Mouse (Mus musculus): ENCODE measurements at regions not wholly inside any gene's neighbourhood (a gene's known extent, or its start where the extent isn't known, plus 50 kb on each side); places are given as distances from the start of the nearest gene placed in this dataset.
A peak's percentile ranks its signal among the peaks of the same experiment; 100 is the strongest.

DNA sequence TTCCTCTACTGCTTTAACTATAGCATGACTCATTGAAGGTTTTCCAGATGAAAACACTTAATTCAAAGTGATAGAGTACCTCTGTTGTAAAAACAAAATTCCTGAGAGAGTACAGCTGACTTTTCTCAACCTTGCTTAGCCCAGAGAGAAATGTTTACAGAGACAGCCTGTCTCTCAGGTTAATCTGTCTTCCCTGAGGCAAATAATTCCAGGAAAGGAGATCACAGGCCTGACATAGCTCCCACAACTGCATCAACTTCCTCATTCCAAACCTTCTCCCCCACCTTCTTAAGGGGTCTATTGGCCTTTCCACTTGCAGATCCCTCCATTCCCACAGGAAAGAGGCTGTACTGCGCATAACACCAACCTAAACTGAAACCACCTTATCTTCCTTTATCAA, 586.1 kb upstream of the Impad1 start:
- no peak for DNase-seq (ENCODE audit: low spot score in 2 of 2)

DNA sequence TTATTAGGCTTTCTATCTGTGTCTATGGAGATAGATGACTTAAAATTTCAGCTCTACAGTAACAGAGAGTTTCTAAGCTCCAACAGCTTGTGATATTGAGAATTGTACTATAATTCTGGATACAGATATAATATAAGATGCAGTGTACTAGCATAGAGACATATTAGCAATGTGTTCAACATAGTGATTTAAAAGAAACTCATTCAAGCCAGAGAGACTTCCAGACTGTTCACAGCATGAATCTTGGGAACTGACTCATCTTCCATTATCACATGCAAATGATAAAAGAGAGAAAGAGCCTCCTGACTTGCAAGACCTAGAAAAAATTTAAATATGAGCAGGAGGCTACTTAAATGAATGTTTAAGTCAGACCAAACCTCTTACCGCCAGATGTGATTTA, 565.1 kb upstream of the Impad1 start:
- DNase-seq (ENCODE audit: low spot score in 2 of 2) = no peak

DNA sequence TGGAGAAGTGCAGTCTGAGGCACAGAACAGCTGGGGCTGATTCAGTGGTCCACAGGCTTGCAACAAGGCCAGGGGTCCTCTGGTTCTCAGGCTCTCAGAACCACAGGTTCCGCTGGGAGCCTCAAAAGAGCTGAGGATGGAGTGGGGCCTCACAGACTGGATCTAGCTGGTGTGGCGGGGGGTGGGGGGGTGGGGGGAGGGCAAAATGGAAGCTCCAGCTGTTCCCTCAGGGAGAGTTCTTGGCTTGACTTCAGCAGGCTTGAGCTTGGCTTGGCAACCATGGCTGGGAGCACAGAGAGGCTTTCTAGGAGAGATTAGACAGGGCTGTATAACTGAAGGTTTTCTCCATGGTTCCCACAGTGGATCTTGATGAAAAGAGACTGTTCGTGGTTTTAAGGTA, 553.1 kb upstream of the Impad1 start:
- no peak for DNase-seq (ENCODE audit: low spot score in 2 of 2)

DNA sequence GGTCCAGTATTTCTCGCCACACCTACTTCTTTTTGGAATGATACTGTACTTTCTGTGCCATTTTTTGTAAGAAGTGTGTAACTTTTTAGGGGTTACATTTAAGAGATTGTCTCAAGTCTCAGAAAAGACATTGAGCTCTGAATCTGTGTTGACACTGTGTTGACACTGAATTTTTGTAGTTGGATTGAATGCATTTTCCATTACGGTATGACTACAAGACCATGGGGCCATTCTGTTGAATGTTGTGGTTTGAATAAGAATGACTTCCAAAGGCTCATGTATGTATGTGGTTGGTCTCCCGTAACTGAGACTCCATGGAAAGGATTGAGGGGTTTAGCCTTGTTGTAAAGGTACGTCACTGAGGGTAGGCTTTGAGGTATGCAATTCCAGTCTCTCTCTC, 551.6 kb upstream of the Impad1 start:
- no peak for DNase-seq (ENCODE audit: low spot score in 2 of 2)

DNA sequence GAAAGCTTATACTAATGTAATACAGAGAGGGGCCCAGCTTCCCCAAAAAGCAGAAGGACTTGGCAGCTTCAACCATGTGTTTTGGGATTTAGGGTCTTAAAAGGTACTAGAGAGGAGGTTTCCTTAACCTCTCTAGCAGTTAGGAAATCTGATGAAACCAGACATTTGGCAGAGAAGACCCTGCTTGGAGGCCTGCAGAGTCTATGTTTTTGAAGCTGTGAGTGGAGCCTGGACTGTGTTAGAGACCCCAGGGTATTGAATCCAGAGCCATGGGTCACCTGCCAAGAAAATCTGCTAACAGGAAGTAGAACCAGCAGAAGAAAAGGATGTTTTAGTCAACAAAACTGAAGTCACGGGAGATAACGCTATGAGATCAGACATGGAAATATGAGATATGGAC, 551.2 kb upstream of the Impad1 start:
- no peak for DNase-seq (ENCODE audit: low spot score in 2 of 2)

DNA sequence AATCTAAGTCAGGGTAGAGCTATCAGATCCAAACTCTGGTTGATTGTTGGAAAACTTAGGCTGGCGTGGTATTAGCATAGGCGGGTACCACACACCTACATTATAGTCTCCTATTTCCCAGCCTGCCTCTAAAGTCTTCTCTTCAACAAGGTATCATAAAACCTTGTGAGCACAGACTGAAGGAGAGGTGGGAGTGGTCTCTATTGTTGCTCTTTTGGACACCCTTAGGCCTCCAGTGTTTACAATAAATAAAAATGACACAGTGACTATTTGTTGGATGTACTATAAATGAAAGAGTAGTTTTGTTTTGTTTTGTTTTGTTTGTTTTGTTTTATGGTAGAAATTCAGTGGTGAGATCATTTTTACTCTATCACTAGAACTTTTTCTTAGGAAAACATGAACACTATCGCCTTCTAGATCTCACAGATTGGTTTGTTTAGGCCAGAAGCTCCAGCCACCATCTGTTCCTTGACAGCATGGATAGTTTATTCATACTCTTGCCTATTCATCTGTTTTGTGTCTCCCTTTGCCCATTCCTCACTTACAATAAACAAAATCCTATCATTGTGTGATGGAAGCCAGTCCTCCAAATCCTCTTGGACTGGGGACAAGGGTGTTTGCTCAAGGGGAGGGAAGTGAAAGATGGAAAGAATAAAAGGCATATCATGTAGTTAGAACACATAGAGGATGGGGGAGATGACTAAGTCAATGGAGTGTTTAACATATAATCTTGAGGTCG, 544.2 kb upstream of the Impad1 start:
- DNase-seq (ENCODE audit: low spot score in 2 of 2) = no peak

DNA sequence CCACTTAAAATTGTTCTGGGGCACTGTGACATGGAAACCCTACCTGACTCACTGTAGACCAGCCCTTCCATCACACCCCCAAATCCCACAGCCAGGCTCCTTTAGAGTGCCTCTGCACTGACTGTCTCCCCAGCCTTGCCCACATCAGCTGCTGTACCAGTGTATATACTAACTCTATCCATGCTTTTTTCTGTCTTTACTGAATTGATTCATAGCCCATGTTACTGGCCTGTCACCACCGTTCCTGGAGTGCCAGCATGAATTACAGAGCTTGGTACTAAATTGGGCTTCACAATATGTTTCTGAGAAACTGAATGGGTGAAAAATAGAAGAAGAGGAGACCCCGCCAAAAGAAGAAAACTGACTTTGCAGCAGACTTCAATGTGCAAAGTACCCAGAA, 541.9 kb upstream of the Impad1 start:
- DNase-seq (ENCODE audit: low spot score in 2 of 2) = no peak

DNA sequence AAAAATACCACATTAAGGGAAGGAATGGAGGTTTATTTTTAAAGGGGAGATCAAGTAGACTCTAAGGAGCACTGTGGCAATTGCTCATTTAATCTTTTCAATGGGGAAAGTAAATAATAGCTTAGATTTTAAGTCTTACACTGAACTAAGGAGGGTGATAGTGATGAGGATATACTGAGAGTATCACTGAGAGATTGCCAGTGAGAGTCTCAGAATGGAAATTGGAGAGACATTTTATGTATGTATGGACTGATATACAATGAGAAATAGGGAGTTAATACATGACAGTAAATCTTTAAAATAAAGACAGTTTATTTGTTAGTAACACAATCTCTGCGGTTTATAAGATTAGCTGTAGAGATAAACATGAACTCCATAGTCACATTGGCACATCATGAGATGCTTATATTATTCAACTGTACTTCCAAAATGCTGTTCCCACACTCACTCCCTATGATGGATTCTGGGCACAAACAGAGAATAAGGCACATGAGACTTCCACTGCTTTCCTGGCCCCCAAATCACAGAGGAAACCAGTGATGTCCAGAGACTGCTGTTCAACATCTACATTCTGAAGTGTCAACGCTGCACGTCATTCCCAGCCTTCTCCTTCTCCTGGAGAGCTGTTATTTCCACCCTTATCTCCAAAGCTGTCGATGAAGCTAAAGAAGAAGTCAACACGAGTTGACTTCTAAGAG, 535.5 kb upstream of the Impad1 start:
- DNase-seq (ENCODE audit: low spot score in 2 of 2) = no peak

DNA sequence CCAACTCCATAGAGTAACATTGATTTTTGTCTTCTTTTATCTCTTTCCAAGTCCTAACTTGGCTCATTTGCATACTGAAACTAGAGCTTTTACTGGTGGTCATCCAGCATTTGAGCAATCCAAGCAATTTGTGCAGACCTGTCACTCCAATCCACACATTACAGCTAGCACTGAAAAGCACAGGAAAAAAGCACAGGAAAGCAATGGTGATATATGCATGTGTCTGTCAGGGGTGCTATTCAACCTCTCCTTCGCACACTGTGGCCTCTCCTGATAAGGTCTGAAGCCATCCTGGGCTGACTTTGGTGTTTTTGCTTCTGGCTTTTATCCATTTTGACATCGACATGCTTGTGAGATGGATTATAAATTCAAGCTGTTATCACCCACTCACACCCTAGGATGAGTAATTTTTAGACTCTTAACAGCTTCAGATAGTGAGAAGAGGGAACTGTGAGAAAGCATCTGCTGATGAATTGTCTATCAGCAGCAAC, 534.1 kb upstream of the Impad1 start:
- peak; percentile 3 to 58 for DNase-seq (ENCODE audit: low spot score in 2 of 2)

DNA sequence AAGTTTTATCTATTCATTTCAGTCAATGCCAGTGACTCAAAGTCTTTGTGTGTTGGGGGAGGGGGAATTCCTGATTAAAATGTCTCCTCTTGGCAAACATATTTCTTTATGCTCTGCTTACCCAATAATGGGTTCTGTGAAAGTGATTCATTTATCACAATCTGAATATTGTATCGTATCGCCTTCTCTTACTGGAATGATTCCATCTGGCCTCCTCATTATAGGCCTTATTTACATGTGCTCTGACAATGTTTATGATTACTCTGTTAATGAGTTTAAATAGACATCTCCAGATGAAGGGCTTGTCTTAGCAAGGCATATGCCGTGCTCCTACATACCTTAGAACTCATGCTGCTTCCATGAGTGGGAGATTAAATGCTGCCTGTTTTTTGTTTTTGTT, 508.3 kb upstream of the Impad1 start:
- no peak for DNase-seq (ENCODE audit: low spot score in 2 of 2)

DNA sequence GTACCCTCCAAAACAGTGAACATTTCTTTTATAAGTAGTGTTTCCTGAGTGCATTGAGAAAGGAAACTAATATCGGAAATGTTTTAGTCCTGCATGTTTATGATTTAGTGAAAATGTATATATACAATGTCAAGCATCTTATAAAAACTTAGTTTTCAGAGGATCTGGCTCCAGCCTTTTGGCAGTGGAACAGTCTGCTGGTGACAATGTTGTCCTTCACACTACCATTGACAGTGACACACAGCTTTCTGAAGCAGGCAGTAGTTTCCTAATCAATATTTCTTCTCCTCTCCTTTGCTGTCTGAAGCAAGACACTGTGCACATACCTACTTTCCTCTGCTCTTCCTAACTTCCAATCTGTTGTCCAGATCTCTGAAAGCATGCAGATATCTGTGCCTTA, 507.9 kb upstream of the Impad1 start:
- DNase-seq (ENCODE audit: low spot score in 2 of 2) = no peak

DNA sequence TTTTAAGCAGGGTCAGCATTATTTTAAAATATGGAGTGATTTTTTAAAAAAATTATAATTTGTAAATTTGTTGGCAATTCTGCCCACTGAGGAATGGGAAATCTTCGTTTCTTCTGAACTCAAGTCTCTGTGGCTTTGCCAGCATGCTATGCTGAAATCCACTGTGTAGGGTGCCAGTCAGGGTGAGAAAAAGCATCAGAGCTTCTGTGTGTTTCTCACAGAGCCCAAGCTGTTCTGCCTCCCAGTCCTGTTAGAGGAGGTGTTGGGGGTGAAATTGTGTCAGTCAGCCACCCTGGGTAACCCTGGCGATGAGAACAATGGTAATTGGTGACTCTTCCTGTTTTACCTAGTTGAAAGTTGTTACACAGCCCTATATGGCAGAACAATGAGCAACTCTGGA, 506.1 kb upstream of the Impad1 start:
- no peak for DNase-seq (ENCODE audit: low spot score in 2 of 2)

DNA sequence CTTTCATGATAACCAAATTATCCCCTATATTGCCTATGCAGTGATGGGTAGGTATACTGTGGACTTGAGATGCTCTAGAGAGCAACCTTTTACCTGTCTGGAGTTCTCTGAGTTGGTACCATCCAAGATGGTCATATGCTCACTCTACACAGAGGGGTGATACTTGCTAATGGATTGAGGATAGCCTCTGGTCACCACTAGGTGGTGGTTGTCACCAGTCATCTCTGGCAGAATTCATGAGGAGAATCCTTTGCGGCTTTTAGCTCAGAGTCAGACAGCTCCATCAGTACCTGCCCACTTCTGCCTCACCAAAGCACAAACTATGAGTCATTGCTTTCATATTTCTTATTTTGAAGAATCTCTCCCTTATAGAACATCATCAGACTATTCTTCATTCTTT, 500.9 kb upstream of the Impad1 start:
- no peak for DNase-seq (ENCODE audit: low spot score in 2 of 2)

DNA sequence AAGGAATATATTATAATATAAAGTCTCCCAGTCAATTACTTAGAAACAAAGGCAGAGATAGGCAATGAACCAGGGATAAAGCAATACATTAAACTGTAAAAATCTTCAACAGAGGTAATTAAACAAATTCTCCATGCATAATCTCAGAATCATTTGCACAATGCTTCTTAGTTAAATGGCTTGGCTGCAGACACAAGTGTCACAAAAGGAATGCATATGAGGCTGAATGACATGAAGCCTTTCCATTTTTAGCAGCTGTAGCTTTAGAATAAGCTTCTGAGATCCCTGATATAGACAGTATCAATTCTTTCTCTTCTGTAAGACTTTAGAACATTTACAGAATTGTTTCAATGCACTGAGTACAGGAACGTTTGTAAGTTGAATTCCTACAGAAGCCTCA, 483.0 kb upstream of the Impad1 start:
- DNase-seq (ENCODE audit: low spot score in 2 of 2) = no peak
